Mouse (Mus musculus) CH12.LX (cell line): ENCODE data around the gene Rgs9bp. TPM values are rescaled to one million over a fixed set of nuclear protein-coding genes. Genes with fewer than 3 reads are reported as not detected.

Experiments
- DNase-seq: peaks from one replicate; pipeline ENCODE4 v3.0.0-alpha.2; 2013; ENCODE audit errors: extremely low read depth
- H3K27ac ChIP-seq: 2 replicates; pipeline ENCODE4 v1.5.1; 2012; ENCODE audit warnings: low read depth, mild to moderate bottlenecking, control low read depth, moderate library complexity; ENCODE audit not compliant: insufficient read depth
- H3K27me3 ChIP-seq: replicated peaks from 2 replicates; pipeline ENCODE3; 2012; ENCODE audit warnings: inconsistent platforms
- H3K36me3 ChIP-seq, 2 experiments: replicated peaks in 1 of 2; 2 replicates each; pipeline versions ENCODE3 to v1.6.1; 2012; ENCODE audit warnings: inconsistent platforms in 1 of 2, low read length in 1 of 2, mild to moderate bottlenecking in 1 of 2, mixed read lengths in 1 of 2, moderate library complexity in 1 of 2; ENCODE audit not compliant: control insufficient read depth in 1 of 2, insufficient read depth in 1 of 2
- H3K4me1 ChIP-seq, 2 experiments: 2 replicates each; pipeline ENCODE4 v1.6.1; 2012; ENCODE audit warnings: inconsistent platforms in 1 of 2, moderate library complexity in 1 of 2; ENCODE audit not compliant: insufficient read depth in 2 of 2, control insufficient read depth in 1 of 2
- H3K4me2 ChIP-seq: 2 replicates; pipeline ENCODE4 v1.6.1; 2012; ENCODE audit warnings: low read depth, mild to moderate bottlenecking, control low read depth; ENCODE audit not compliant: poor library complexity, insufficient read depth, severe bottlenecking
- H3K4me3 ChIP-seq, 3 experiments: fragments of 150-350 bp in 1 of 3; sonication (generic) in 1 of 3; replicated peaks in 1 of 3; 2 replicates each; pipeline versions ENCODE3 to v1.5.1; 2011 to 2012; ENCODE audit warnings: low read depth in 2 of 3, low read length in 2 of 3, mild to moderate bottlenecking in 2 of 3, moderate library complexity in 2 of 3, control low read depth in 1 of 3, improper control_type of control experiment in 1 of 3, inconsistent platforms in 1 of 3, mixed read lengths in 1 of 3; ENCODE audit not compliant: poor library complexity in 1 of 3
- H3K79me2 ChIP-seq: replicated peaks from 2 replicates; pipeline ENCODE4 v1.6.1; 2012; ENCODE audit warnings: mild to moderate bottlenecking, moderate library complexity; ENCODE audit not compliant: control insufficient read depth, poor library complexity, insufficient read depth, severe bottlenecking; ENCODE audit errors: extremely low read depth
- H3K9ac ChIP-seq: 2 replicates; pipeline ENCODE4 v1.6.1; 2012; ENCODE audit warnings: low read depth, mild to moderate bottlenecking, control low read depth, moderate library complexity; ENCODE audit not compliant: insufficient read depth
- H3K9me3 ChIP-seq: replicated peaks from 2 replicates; pipeline ENCODE3; 2012; ENCODE audit warnings: low read length, inconsistent platforms, mixed read lengths
- BHLHE40 ChIP-seq: IDR thresholded peaks from 2 replicates; pipeline ENCODE4 v1.6.1; 2011; ENCODE audit warnings: mild to moderate bottlenecking, low read depth, low read length, improper control_type of control experiment
- CTCF ChIP-seq, 2 experiments: IDR thresholded peaks in 1 of 2; conservative IDR thresholded peaks in 1 of 2; 2 replicates each; pipeline ENCODE4 v1.5.1; 2011 to 2012; ENCODE audit warnings: low read depth in 2 of 2, low read length in 2 of 2, improper control_type of control experiment in 1 of 2, inconsistent platforms in 1 of 2, mild to moderate bottlenecking in 1 of 2, moderate library complexity in 1 of 2
- EP300 ChIP-seq: IDR thresholded peaks from 2 replicates; pipeline ENCODE4 v1.6.1; 2011; ENCODE audit warnings: low read length, improper control_type of control experiment
- HCFC1 ChIP-seq: IDR thresholded peaks from 2 replicates; pipeline ENCODE4 v1.6.1; 2012; ENCODE audit warnings: low read depth, mild to moderate bottlenecking, inconsistent platforms, low read length, improper control_type of control experiment
- MAFK ChIP-seq: IDR thresholded peaks from 2 replicates; pipeline ENCODE4 v1.6.1; 2011; ENCODE audit warnings: low read length, improper control_type of control experiment; ENCODE audit not compliant: insufficient replicate concordance
- PAX5 ChIP-seq: IDR thresholded peaks from 2 replicates; pipeline ENCODE4 v1.6.1; 2012; ENCODE audit warnings: low read length, inconsistent platforms, mixed read lengths
- POLR2A ChIP-seq: IDR thresholded peaks from 2 replicates; pipeline ENCODE4 v1.6.1; 2011; ENCODE audit warnings: low read depth, mild to moderate bottlenecking, improper control_type of control experiment, low read length
- SIN3A ChIP-seq: IDR thresholded peaks from 2 replicates; pipeline ENCODE4 v1.6.1; 2012; ENCODE audit warnings: low read length, improper control_type of control experiment, inconsistent platforms
- UBTF ChIP-seq: IDR thresholded peaks from 2 replicates; pipeline ENCODE4 v1.6.1; 2012; ENCODE audit warnings: low read depth, mild to moderate bottlenecking, inconsistent platforms, low read length, improper control_type of control experiment, moderate library complexity
- ZNF384 ChIP-seq: IDR thresholded peaks from 2 replicates; pipeline ENCODE4 v1.6.1; 2012; ENCODE audit warnings: low read depth, low read length, improper control_type of control experiment, inconsistent platforms
- dilution Hi-C: fragments of 300-500 bp; cut with MboI; formaldehyde crosslinking; loops from 2 replicates; pipeline ENCODE4 v1.14.3; 2020; ENCODE audit warnings: low sequenced_read_pairs; ENCODE audit not compliant: extremely low pct_unique_long_range_greater_than_20kb, extremely low pct_ligation_motif_present
- in situ Hi-C: fragments of 300-500 bp; cut with MboI; formaldehyde crosslinking; loops from 3 replicates; pipeline ENCODE4 v1.14.3; 2019; ENCODE audit warnings: low sequenced_read_pairs, low pct_ligation_motif_present, low pct_unique_long_range_greater_than_20kb, mixed read lengths
- polyA plus RNA-seq: library from polyadenylated mRNA; unstranded; fragments of >175 nt; gene quantifications from 2 replicates; pipeline ENCODE4 v1.2.1, GENCODE M21; 2012; ENCODE audit warnings: low read depth; ENCODE audit not compliant: insufficient read length
- total RNA-seq, 2 experiments: library from RNA; depleted of rRNA; stranded (reverse); fragments of 300-350 nt in 1 of 2; fragments of >200 nt in 1 of 2; gene quantifications; 2 replicates each; pipeline ENCODE4 v1.2.3; 2012 to 2014

Gene Rgs9bp
- total and polyA plus RNA-seq, 3 experiments, result 0.05 to 0.21 (median 0.06) TPM

GRCm38 (mm10) chr7:35601106-35601505 lies 15.7 kb upstream of the Rgs9bp start:
- Histone ChIP-seq H3K9ac (no peak overlapping the region), H3K36me3 (peaks cover 24 to 79% of the 10 kb centered on the region in 2 experiments), H3K4me1 (peaks cover 14 to 20% of the 10 kb centered on the region in 2 experiments; a peak in 3 of 4 replicates), H3K27me3 (no peaks in the 10 kb centered on the region), H3K79me2 (no peaks in the 10 kb centered on the region), H3K27ac (no peak overlapping the region), H3K4me2 (no peak overlapping the region), H3K4me3 (no peak overlapping the region), H3K9me3 (no peaks in the 10 kb centered on the region)
- in situ Hi-C loops, result no loop called here
- dilution Hi-C loops, result no loop called here
- DNase-seq, result no peak
- TF ChIP-seq PAX5 (no peak), HCFC1 (no peak), POLR2A (no peak), EP300 (no peak), CTCF (conservative IDR thresholded peaks at IDR 0.05 in 1 of 2, IDR thresholded peaks at IDR 0.05 in 1 of 2; ENCODE audit: low read depth in 2 of 2, low read length in 2 of 2) (no peak), BHLHE40 (no peak), ZNF384 (no peak)

- H3K4me3 ChIP-seq, result no peak overlapping the region
- H3K4me1 ChIP-seq, result peaks cover 14 to 26% of the 10 kb centered on the region in 2 experiments; a peak in 3 of 4 replicates
- DNase-seq, result no peak
- H3K4me2 ChIP-seq, result no peak overlapping the region
- peaks cover 25 to 83% of the 10 kb centered on the region in 2 experiments for H3K36me3 ChIP-seq
- H3K9ac ChIP-seq, result no peak overlapping the region
- TF ChIP-seq MAFK, result no peak
- TF ChIP-seq UBTF, result no peak
- no peaks in the 10 kb centered on the region for H3K27me3 ChIP-seq
- in situ Hi-C loops (no loop called here), dilution Hi-C loops (no loop called here)
- no peaks in the 10 kb centered on the region for H3K9me3 ChIP-seq
- no peak overlapping the region for H3K27ac ChIP-seq
- no peaks in the 10 kb centered on the region for H3K79me2 ChIP-seq
These were observed 14.6 kb upstream of the Rgs9bp start for GRCm38 (mm10) chr7:35600031-35600430.

DNA sequence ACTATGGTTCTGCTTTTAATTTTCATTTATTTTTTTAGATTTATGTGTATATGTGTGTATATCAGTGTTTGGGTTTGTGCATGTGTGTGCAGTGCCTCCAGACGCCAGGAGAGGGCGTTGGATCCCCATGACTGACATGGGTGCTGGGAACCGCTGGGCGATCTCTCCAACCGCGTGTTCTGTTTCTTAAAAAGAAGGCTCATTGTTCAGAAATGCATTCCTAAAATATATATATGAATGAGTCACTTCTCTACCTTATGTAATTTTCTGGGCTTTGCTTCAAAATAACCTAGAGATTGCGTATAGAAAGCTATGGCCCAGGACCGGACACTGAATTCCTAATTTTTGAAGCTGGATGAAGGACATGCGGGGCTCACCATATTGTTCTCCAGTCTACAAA lies 14.1 kb upstream of the Rgs9bp start:
- Histone ChIP-seq H3K4me1 (peaks cover 14 to 31% of the 10 kb centered on the region in 2 experiments; a peak in 3 of 4 replicates), H3K36me3 (peaks cover 26 to 87% of the 10 kb centered on the region in 2 experiments), H3K9ac (no peak overlapping the region), H3K27ac (no peak overlapping the region), H3K79me2 (no peaks in the 10 kb centered on the region), H3K4me3 (no peak overlapping the region), H3K9me3 (no peaks in the 10 kb centered on the region), H3K27me3 (no peaks in the 10 kb centered on the region), H3K4me2 (no peak overlapping the region)
- dilution Hi-C loops (no loop called here), in situ Hi-C loops (no loop called here)
- TF ChIP-seq CTCF (conservative IDR thresholded peaks at IDR 0.05 in 1 of 2, IDR thresholded peaks at IDR 0.05 in 1 of 2; ENCODE audit: low read depth in 2 of 2, low read length in 2 of 2) (peak in 1 of 2 experiments; percentile 24; a peak in 1 of 4 replicates), SIN3A (no peak)
- DNase-seq, result no peak
